Mouse (Mus musculus) left cerebral cortex, adult 9 months (tissue): ENCODE measurements around the gene Ak2.

Experiments used
- DNase-seq, 2 experiments: peaks; one replicate each; pipeline ENCODE4 v3.0.0; 2022; ENCODE audit warnings: low spot score in 2 of 2

Ak2 gene

GRCm38 (mm10) chr4:129048501-129049305, 56.9 kb downstream of the Ak2 start:
- peak; percentile 73 to 80 for DNase-seq

DNA sequence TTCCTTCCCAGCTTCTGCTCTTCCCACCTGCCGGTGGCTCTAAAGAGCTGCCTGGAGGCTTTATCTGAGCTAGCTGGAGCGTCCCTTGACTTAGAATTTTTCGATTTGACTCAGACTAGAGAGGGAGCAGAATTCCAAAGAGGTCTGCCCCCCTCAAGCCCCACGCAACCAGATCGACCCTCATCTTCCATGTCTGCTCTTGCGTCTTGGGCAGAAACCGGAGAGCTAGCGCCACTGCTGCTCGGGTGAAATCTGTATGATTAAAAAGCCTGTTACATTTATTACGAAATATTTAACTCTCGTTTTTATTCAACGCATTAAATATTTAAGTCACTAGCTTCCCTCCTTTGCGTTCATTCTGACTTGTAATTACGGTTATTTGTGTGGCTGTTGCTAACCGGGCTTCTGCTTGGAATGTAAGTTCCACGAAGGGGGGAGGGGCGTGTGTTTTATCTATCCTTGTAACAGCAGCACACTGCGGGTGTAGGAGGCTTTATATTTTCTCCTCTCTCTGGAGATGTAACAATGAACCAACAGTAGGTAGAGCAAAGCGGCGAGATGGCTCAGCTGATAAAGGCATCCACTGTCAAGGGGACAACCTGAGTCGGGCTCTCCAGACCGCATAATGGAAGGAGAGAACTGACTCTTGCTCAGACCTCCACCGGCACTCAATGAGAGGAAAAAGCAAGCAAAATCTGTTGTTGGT, 57.7 kb downstream of the Ak2 start:
- DNase-seq = peak in 1 of 2 experiments; percentile 61

- DNase-seq = no peak
Observed at GRCm38 (mm10) chr4:129050365-129050764, 58.6 kb downstream of the Ak2 start.

DNA sequence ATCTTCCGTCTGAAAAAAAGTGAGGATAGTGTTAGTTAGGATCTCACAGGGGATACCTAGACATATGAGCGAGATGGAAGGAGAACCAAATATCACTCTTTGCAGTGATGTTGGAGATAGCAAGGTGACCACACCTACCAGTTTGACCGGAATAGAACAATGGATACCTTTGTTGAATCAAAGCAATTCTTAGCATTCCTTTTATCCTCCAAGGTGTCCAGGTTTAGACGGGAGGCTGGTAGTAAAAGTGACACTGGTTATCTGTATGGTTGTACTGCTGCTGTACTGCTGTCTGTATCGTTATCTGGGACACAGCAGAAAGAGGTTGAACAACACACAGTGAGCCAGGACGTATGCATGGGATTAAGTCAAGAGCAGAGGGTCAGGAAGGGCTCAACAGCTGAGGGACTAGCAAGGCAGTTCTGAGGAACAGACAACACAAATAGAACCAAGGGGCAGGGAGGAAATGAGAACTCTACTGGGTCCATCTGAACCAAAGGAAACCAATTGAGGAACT, 59.2 kb downstream of the Ak2 start:
- DNase-seq = no peak

DNA sequence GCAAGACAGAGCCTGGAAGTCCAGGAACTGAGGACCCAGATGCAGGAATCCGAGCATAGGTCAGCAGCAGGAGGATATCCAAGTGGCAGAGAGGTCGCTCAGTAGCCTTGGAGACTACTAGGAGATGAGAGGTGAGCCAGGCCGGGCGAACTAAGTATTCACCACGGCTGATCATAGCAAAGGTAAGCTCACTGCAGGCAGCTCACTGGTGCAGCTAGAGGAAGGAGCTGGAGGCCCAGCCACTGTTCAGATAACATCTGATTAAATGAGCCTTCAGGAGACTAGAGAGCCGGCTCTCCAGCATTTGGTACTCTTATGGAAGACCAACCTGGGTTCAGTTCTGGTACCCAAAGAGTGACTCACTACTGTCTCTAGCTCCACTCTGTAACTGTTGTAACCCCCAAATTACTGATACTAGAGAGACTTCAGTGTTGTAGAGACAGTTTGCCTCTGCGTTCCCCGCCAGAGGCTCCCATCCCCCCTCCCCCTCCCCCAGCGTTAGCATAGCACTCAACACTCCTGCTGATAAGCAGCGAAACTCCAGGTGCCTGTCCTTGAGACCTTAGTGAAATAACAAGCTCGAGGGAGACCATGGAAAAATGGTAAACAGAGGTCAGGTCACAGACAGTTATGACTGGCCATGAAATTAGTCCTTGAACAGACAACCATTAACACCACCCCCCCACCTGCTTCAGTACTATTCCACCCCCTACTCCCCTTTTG, 59.9 kb downstream of the Ak2 start:
- no peak for DNase-seq

DNA sequence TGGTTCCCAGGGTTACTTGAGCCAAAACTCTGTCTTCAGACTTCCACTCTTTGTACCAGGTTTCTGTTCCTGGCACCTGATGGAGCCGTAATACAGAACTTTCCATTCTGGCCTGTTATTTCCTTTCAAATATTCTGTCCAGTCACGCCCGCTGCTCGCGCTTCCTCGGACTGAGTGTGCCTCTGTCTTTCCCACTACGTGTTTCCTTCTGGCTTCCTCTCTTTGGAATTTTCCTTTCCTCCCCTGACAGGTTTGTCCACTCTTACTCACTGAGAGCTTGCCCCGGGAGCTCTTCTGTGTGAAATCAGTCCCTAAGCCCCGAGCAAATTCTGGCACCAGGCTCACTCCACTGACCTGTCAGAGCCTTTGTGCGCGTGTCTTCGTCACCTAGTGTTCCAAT, 63.0 kb downstream of the Ak2 start:
- no peak for DNase-seq

GRCm38 (mm10) chr4:129055562-129055961, 63.8 kb downstream of the Ak2 start:
- no peak for DNase-seq

- peak; percentile 92 to 95 for DNase-seq
Observed at GRCm38 (mm10) chr4:129057533-129058206, 65.9 kb downstream of the Ak2 start.

- DNase-seq = no peak
Observed at GRCm38 (mm10) chr4:129058207-129059092, 66.7 kb downstream of the Ak2 start, which contains the start of gene Rnf19b. Gene Rnf19b (plus strand): TSS chr4:129058271.

DNA sequence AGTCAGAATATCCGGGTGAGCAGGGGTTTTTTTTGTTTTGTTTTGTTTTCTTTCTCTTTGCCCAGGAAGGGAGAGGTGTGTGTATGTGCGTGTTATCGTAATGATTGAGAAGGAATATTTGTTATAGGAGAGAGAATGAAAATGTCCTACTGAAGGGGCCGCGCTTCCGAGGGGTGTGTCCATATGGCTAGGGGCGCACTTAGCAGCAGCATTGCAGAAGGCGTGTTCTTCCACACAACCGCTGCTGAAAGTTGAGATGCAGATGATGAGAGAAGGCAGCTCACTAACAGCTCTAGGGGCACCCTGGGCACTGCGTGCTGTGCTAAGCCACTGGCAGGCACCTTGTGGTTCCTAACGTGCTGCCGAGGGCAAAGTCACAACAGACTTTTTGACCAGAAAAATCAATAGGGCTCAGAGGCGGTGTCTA, 67.4 kb downstream of the Ak2 start:
- no peak for DNase-seq

DNA sequence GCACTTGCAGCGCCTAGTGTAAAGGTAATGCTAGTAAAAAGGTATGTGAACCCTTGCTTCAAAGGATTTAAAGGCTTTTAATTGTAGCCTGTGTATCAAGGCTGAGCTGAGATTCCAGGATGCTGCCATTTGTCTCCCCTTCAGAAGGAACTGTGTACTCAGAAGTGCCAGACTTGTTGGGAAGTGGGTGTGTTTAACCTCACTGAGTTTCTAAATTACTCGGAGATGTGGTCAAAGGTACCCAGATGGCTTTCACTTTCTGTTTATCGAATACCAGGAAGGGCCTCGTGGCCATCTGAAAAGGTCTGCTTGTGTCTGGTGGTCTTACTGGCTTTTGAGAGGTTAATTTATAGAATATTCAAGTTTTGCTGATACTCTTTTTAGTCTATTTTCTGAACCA, 68.2 kb downstream of the Ak2 start:
- no peak for DNase-seq
